Mouse (Mus musculus) kidney, adult 18-20 months (tissue): Measurements from ENCODE around the gene Btbd35f14.
"Not testable (repeated sequence)": the region's sequence is repeated elsewhere in the genome, so short reads cannot be mapped to it uniquely, and the experiment has no call there.

Experiments used
- DNase-seq: peaks from one replicate; pipeline ENCODE4 v3.0.0; 2021

The Btbd35f14 gene

DNA sequence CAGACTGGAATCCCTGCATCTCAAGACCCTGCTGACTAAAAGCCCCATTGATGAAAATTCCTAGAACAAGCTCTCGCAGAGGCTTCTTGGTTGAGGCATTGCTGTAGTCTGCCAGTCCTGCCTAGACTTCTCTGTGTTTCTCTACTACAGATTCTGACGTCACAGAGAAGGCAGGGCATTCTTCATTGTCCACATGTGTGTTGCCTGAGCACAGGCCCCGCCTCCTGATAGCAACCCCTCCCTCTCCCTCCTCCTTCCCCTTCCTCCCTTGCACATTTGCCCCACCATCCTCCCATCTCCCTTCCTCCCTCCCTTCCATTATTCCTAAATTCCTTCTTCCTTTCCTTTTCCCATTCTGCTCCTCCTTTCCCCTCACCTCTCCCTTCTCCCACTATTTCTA is at the start of gene Btbd35f14:
TSS of gene Btbd35f14 (minus strand) at position 101 of the 400 bp plus-strand sequence.
- not testable (repeated sequence) for DNase-seq

GRCm38 (mm10) chrX:33656872-33657271 is 45.3 kb downstream of the Btbd35f14 start, which contains the start of gene Btbd35f13:
Gene Btbd35f13, plus strand, starts transcription at chrX:33657172.
- not testable (repeated sequence) for DNase-seq
